Mouse (Mus musculus) urinary bladder, postnatal 36 days (tissue): ENCODE results near the gene Nup43.

Experiments used
- DNase-seq, 2 experiments: peaks; one replicate each; pipeline ENCODE4 v3.0.0; 2022; ENCODE audit warnings: low spot score in 2 of 2, mixed read lengths in 1 of 2

Nup43 gene

DNA sequence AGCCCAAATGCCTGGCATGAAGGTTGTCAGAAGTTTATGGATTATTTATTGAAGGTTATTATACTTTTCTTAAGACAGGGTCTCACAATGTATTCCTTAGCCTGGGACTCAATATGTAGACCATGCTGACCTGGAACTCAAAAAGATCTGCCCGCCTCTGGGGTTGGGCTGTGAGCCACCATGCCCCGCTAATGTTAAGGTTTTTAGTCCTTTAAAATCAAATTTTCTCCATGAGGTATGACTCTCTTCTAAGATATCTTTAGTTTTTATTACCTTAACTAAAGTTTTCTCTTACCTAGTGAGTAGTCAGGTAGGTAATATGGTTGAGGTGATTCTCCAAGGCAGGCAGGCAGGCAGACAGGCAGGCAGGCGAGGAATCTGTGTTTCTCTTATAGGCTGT is 14.9 kb downstream of the Nup43 start:
- DNase-seq: no peak

DNA sequence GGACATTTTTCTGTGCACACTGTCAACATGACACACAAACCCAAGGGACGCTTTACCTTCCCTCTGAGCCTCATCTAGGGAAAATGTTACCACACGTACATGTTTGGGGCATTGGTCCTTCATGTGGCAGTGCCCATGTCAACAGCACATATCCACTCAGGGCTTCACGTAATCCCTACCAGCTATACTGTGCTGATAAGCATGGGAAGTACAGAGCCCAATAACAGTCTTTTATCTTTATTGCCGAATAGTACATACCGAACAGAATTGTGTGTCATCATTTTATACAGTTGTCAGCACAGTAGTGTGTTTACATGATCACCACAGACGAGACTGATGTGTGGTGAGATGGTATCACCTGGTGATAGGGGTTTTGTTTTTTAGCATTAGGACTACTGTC is 19.6 kb downstream of the Nup43 start:
- DNase-seq: no peak

DNA sequence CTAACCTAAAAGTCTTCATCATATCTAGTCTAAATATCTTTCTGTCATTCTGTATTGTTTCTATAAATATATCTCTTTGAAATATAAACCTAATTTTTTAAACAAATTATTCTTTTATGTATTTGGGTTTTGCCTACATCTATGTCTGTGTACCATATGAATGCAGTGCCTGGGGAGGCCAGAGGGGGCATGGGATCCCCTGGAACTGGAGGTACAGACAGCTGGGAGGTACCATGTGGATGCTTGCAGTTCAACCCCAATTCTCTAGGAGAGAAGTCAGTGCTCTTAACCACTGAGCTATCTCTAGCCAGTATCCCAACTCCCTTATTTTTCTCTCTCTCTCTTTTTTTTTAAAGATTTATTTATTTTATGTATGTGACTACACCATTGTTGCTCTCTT is 28.0 kb downstream of the Nup43 start:
- no peak for DNase-seq

DNA sequence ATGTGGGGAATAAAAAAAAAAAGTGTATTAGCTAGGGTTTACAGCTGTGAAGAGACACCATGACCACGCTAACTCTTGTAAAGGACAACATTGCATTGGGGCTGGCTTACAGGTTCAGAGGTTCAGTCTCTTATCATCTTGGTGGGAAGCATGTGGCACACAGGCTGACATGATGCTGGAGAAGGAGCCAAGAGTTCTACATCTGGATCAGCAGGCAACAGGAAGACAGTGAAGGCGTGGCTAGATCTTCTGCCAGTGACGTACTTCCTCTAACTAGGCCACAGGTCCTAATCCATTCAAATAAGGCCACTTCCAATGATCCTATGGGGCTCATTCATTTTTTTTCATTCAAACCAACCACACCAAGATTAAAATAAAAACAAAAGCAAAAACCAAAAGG is 32.8 kb downstream of the Nup43 start:
- DNase-seq: no peak

DNA sequence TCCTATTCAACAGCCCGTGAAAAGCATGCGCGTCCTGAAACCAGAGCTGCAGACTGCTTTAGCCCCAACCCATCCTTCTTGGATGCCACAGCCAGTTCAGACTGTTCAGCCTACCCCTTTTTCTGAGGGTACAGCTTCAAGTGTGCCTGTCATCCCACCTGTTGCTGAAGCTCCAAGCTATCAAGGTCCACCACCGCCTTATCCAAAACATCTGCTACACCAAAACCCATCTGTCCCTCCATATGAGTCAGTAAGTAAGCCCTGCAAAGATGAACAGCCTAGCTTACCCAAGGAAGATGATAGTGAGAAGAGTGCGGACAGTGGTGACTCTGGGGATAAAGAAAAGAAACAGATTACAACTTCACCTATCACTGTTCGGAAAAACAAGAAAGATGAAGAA is 35.3 kb downstream of the Nup43 start:
- DNase-seq: no peak

DNA sequence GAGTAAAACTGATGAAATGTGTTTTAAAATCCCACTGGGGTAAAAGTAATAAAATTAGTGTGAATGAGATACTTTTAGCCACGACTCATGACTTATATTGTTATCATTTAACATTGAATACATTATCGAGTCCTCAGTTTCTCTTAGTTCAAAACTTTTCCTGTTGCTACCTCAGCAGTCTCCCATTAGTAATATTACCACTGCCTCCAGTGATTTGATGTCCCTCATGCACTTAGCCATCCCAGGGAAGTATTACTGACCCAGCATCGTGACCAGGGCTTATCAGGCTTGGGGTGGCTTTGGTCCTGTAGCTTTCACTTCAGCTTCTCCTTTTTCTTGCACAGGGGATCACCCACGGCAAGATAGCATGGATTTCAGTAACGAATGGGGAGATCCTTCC is 42.8 kb downstream of the Nup43 start:
- DNase-seq: no peak

DNA sequence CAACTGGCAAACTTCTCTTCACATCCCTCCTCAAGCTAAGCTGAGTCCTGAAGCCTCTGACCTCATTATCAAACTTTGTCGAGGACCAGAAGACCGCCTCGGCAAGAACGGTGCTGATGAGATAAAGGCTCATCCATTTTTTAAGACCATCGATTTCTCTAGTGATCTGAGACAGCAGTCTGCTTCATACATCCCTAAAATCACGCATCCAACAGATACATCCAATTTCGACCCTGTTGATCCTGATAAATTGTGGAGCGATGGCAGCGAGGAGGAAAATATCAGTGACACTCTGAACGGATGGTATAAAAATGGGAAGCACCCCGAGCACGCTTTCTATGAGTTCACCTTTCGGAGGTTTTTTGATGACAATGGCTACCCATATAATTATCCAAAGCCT is 45.2 kb downstream of the Nup43 start:
- no peak for DNase-seq

DNA sequence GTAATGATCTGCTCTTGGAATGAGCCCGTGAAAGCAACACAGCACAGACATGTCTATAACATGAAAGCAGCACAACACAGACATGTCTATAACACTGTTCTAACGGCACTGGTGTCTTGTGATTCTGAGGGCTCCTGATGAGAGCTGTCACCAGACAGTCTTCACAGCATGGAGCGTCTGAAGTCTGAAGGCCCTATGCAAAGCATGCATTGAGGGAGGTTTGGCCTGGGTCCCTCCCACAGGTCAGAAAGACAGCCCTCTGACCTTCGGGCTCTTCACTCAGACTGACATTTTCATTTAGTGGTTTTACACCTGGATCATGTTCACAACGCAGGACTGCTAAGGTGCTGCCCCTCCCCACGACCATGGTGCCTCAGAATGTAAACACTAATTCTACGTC is 47.8 kb downstream of the Nup43 start:
- DNase-seq: no peak

DNA sequence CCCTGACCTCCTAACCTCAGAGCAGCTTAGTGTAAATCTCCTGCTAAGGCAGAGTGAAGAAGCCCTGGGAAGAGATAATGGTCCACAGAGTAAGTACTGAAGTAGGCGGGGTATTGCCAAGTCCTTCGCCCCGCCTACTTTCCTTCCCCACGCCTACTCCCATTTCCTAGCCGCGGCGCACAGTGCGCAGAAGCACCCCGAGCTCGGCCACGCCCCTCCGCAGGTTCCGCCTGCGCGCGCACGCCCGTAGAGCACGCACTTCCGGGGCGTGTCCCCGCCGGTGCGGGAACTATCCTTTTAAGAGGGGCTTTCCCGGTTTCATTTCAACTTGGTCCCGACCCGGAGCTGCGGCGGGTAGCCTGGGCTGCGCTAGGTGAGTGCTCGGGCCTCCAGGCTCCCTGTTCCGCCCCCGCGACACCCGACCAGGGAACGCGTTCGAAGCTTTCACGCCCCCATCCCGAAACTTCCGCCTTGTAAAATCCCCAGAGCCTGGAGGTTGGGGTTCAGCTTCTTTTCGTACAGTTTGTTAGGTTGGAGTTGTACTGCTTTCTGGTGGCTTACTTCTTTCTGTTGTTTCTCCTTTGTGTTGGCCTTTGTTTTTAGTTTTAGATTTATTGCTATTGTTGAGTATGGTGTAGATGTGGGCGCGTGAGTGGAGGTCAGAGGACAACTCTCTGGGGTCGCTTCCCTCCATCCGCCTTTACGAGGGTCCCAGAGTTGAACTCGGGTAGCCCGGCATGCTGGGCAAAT is 58.6 kb downstream of the Nup43 start, which contains the start of gene Katna1:
TSS of gene Katna1 (plus strand) at position 250 of the 750 bp plus-strand sequence.
- peak; percentile 85 to 94 for DNase-seq

DNA sequence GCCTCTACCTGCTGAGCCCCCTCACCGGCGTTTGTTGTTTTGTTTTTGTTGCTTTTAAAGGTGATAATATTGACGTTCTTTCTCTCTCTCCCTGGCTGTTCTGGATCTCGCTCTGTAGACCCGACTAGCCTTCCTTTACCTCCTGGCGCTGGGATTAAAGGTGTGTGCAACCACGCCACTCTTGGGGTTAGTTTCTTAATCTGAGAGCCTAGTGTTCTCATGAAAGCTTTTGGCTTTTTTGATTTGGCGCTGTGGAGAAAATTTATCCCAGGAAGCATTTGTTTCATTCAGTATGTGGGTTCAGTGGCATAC is 59.2 kb downstream of the Nup43 start:
- DNase-seq: no peak

DNA sequence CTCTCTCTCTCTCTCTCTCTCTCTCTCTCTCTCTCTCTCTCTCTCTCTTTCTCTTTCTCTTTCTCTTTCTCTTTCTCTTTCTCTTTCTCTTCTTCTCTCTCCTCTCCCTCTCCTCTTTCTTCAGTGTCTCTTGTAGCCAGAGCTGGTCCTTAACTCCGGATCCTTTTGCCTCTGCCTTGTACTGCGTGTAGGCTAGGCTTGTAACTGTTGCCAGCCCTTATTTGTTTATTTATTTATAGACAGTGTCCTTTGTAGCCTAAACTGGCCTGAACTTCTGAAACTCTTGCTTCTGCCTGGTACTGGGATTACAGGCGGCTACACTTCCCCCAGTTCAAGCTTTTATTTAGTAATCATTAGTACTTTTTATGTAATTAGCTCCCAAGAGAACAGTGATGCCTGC is 59.7 kb downstream of the Nup43 start:
- no peak for DNase-seq
